Mouse (Mus musculus): Measurements from ENCODE around the gene Grid1.

DNA sequence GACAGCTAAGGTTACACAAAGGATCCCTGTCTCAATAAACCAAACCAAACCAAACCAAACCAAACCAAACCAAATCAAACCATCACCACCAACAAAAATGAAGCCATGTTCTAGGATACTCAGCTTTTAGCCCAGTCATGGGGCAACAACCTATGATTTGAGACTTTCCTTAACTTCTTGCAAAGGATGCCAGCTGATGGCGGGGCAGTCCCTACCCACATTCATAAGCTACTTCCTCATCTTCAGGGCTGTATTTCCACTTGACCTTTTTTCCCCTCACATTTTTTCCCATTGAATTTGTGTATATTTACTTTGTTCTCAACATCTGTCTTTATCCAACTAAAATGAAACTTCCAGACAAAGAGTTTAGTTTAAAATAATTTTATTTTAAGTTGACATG, 135.8 kb downstream of the Grid1 start:
- TF ChIP-seq CTCF (IDR thresholded peaks at IDR 0.05; ENCODE audit: low read depth, low read length): no peak
- no peak for TF ChIP-seq POLR2A (IDR thresholded peaks at IDR 0.05; ENCODE audit: extremely low read depth, insufficient read depth, low read length)
